Mouse (Mus musculus) lung, adult 2 months (tissue): ENCODE data around the gene Slc35e4. TPM values are rescaled to one million over a fixed set of nuclear protein-coding genes. Genes with fewer than 3 reads are reported as not detected.

Experiments
- DNase-seq: peaks from one replicate; pipeline ENCODE4 v3.0.0; 2022
- H3K4me1 ChIP-seq: fragments of 200-500 bp; 2 replicates; pipeline ENCODE4 v1.6.1; 2011; ENCODE audit warnings: low read length; ENCODE audit not compliant: control insufficient read depth, insufficient read depth
- H3K4me3 ChIP-seq: fragments of 200-500 bp; replicated peaks from 2 replicates; pipeline ENCODE3; 2011; ENCODE audit warnings: low read depth, mild to moderate bottlenecking, control low read depth, low read length; ENCODE audit errors: extremely low read depth
- CTCF ChIP-seq: fragments of 200-500 bp; IDR thresholded peaks from 2 replicates; pipeline ENCODE4 v1.5.1; 2011; ENCODE audit warnings: mild to moderate bottlenecking, low read length, control low read depth; ENCODE audit not compliant: insufficient read depth
- POLR2A ChIP-seq: fragments of 200-500 bp; IDR thresholded peaks from 2 replicates; pipeline ENCODE4 v1.6.1; 2011; ENCODE audit warnings: low read depth, mild to moderate bottlenecking, control low read depth, low read length, borderline replicate concordance; ENCODE audit errors: extremely low read depth
- WGBS: fragments of 180-500 bp; shearing (Covaris S2); methylation state at CpG from one replicate; pipeline ENCODE4 v1.1.7; 2018; 5-methylcytosine and 5-hydroxymethylcytosine counted together
- polyA plus RNA-seq: library from polyadenylated mRNA; depleted of rRNA; stranded (reverse); fragments of >200 nt; gene quantifications from 2 replicates; pipeline ENCODE4 v1.2.3, GENCODE M21; 2012

Slc35e4 gene
- polyA plus RNA-seq, 1 experiment = 30.4 TPM

- WGBS = 69% methylated on average over 1 of the region's 1 CpGs
- H3K4me1 ChIP-seq = peaks cover 8% of the 10 kb centered on the region
- TF ChIP-seq CTCF (no peak), POLR2A (no peak)
- no peak for DNase-seq
- H3K4me3 ChIP-seq = no peak overlapping the region
Observed at GRCm38 (mm10) chr11:3905446-3905845, 9.0 kb downstream of the Slc35e4 start.

- TF ChIP-seq POLR2A (no peak), CTCF (no peak)
- Histone ChIP-seq H3K4me1 (peaks cover 5% of the 10 kb centered on the region), H3K4me3 (no peak overlapping the region)
- DNase-seq = no peak
- 84% methylated on average over 6 of the region's 6 CpGs for WGBS
Observed at GRCm38 (mm10) chr11:3904673-3905072, 9.8 kb downstream of the Slc35e4 start.

GRCm38 (mm10) chr11:3903046-3903445 lies 11.4 kb downstream of the Slc35e4 start:
- DNase-seq = peak; percentile 79
- WGBS = 27% methylated on average over 5 of the region's 5 CpGs
- no peak overlapping the region for H3K4me3 ChIP-seq
- no peak for TF ChIP-seq CTCF
- peak; percentile 17; the same call in 1 of the 2 replicates for TF ChIP-seq POLR2A
- H3K4me1 ChIP-seq = 0 out of 2 replicates have a peak, but pooled peaks cover 2% of the 10 kb centered on the region

- WGBS = 48% methylated on average over 3 of the region's 3 CpGs
- Histone ChIP-seq H3K4me1 (0 out of 2 replicates have a peak, but pooled peaks cover 2% of the 10 kb centered on the region), H3K4me3 (no peak overlapping the region)
- DNase-seq = no peak
- TF ChIP-seq CTCF = no peak
- TF ChIP-seq POLR2A = no peak
Observed at GRCm38 (mm10) chr11:3902516-3902915, 11.9 kb downstream of the Slc35e4 start.

DNA sequence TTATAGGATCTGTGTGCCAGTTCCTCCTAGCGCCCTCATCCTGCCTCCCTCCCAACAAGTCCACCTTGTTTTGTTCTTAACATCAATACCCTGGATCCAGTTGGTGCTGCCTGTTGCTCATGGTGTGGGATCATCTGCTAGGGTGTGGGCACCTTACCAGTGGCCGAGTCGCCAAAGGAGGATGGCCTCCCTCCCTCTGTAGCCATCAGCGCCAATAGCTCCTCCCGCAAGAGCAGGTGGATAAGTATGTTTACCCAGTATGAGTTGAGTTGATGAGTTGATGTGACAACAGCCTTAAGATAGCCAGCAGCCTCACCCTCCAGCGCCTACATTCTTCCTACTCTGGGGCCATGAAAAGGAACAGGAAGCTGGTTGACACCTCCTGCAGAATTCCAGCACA lies 14.2 kb downstream of the Slc35e4 start:
- no peak for DNase-seq
- no peak overlapping the region for H3K4me3 ChIP-seq
- 66% methylated on average over 6 of the region's 6 CpGs for WGBS
- no peak for TF ChIP-seq POLR2A
- TF ChIP-seq CTCF = no peak
- H3K4me1 ChIP-seq = 0 out of 2 replicates have a peak, but pooled peaks cover 2% of the 10 kb centered on the region

GRCm38 (mm10) chr11:3895933-3896332 lies 18.5 kb downstream of the Slc35e4 start:
- no peak for DNase-seq
- Histone ChIP-seq H3K4me3 (no peak overlapping the region), H3K4me1 (0 out of 2 replicates have a peak, but pooled peaks cover 2% of the 10 kb centered on the region)
- 80% methylated on average over 1 of the region's 1 CpGs for WGBS
- no peak for TF ChIP-seq POLR2A

GRCm38 (mm10) chr11:3895458-3895857 lies 19.0 kb downstream of the Slc35e4 start:
- TF ChIP-seq POLR2A (no peak), CTCF (no peak)
- WGBS = 2% methylated on average over 10 of the region's 10 CpGs
- Histone ChIP-seq H3K4me1 (0 out of 2 replicates have a peak, but pooled peaks cover 2% of the 10 kb centered on the region), H3K4me3 (peak overlapping the region; percentile 68)
- no peak for DNase-seq

DNA sequence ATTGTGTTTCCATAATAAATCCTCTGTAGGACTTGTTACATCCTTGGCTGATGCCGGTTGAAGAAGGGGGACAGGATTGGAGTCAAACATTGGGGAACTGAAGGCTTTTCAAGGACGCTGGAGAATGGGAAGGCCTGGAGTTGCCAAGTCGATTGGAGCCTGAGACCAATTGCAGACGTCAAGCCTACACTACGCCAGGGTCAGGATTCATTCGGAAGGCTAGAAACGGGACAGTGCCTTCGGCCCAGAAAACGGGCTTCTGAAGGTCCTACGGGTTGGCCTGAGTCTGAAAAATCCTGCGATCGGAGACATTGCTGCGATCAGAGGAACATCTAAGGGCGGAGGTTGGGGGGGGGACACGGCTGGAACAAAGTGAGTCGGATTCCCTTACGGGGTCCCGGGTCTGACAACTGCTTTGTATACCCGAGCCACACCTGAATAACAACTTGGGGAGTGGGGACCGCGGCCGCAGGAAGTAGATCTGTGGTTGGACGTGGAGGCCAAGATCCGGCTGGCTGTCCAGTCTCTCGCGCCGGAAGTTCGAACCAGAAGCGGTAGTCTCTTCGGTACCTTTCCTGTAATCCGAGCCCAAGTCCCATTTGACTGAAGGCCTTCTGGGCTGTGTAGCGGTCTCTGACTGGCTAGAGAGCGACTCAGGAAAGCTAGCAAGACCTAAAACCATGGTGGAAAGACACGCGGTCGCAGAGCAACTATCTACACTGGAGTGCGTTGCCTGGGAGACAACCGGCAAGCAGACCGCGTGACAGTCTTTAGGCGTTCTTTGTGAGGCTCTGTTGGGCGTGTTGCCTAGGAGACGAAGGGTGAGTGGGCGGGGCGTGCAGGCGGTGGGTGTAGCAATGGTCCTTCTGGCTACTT lies 19.8 kb downstream of the Slc35e4 start, which contains the start of the genes 4921536K21Rik and Dusp18:
Gene 4921536K21Rik (minus strand): TSS at position 693 of the 876 bp plus-strand sequence.
Gene Dusp18 (plus strand): TSS at position 835 of the 876 bp plus-strand sequence.
- Histone ChIP-seq H3K4me1 (no peaks in the 10 kb centered on the region), H3K4me3 (peak within 1 kb of the TSS; percentile 68)
- WGBS = 8% methylated on average over 46 of the region's 46 CpGs
- TF ChIP-seq POLR2A = peak; percentile 60; the same call in 1 of the 2 replicates
- no peak for TF ChIP-seq CTCF
- peak; percentile 92 for DNase-seq

- TF ChIP-seq CTCF (no peak), POLR2A (no peak)
- Histone ChIP-seq H3K4me1 (no peaks in the 10 kb centered on the region), H3K4me3 (no peak overlapping the region)
- 80% methylated on average over 6 of the region's 6 CpGs for WGBS
- DNase-seq = no peak
Observed at GRCm38 (mm10) chr11:3893970-3894369, 20.5 kb downstream of the Slc35e4 start.
